Mouse (Mus musculus) megakaryocyte, embryonic 14.5 days (primary cell): Measurements from ENCODE around the gene Gal3st1.

Source experiments
- FLI1 ChIP-seq: IDR thresholded peaks from 2 replicates; pipeline ENCODE4 v1.6.1; 2012; ENCODE audit warnings: low read length, inconsistent platforms, mixed read lengths
- GATA1 ChIP-seq: IDR thresholded peaks from 3 replicates; pipeline ENCODE4 v1.6.1; 2012; ENCODE audit warnings: mixed read lengths, low read length, inconsistent platforms, borderline replicate concordance

- TF ChIP-seq GATA1 (no peak), FLI1 (no peak)
These were observed 48.3 kb upstream of the Gal3st1 start for GRCm38 (mm10) chr11:3935135-3935534.
